In genomic region chr8:104250439-104251367, GRCm38 (mm10) we compare ENCODE assay signal across 8 mouse cellular contexts. TPM values are rescaled to one million over a fixed set of nuclear protein-coding genes. Genes with fewer than 3 reads are reported as not detected.
DNase-seq lines count a peak whose midpoint lies in the region; ATAC-seq and TF ChIP-seq lines count a peak whose summit lies in the region.

Gene Cklf (plus strand): TSS chr8:104250861.

- TF ChIP-seq POLR2A in kidney, adult 2 months (IDR thresholded peaks at IDR 0.05; ENCODE audit: low read depth, low read length), result peak; percentile 42
- TF ChIP-seq POLR2A in limb, embryonic 14.5 days (IDR thresholded peaks at IDR 0.05; ENCODE audit: borderline replicate concordance, extremely low read depth, insufficient read depth, insufficient read length), result peak; percentile 88; the same call in 1 of the 2 replicates

- H3K36me3 ChIP-seq in embryonic facial prominence, embryonic 12.5 days, result no peaks in the 10 kb centered on the region
- H3K36me3 ChIP-seq in kidney, adult 2 months (ENCODE audit: control insufficient read depth, insufficient read depth, low read length), result no peaks in the 10 kb centered on the region
- H3K36me3 ChIP-seq in limb, embryonic 14.5 days (ENCODE audit: control insufficient read depth, insufficient read depth, low read length), result no peaks in the 10 kb centered on the region
- H3K36me3 ChIP-seq in midbrain, postnatal 0 days (ENCODE audit: insufficient read depth, low read length), result no peaks in the 10 kb centered on the region; the same call in 1 of the 2 replicates

- H3K9me3 ChIP-seq in embryonic facial prominence, embryonic 12.5 days, result no peaks in the 10 kb centered on the region
- H3K9me3 ChIP-seq in limb, embryonic 14.5 days (ENCODE audit: control insufficient read depth, low read length), result no peaks in the 10 kb centered on the region
- H3K9me3 ChIP-seq in midbrain, postnatal 0 days (ENCODE audit: low read length), result no peaks in the 10 kb centered on the region

- DNase-seq in 3134 (ENCODE audit: extremely low read depth, insufficient read length, low spot score), result peak; percentile 99
- peak; percentile 88 for DNase-seq in adrenal gland, postnatal 25 days
- DNase-seq in heart, adult 18-20 months, result peak; percentile 90 to 92
- peak; percentile 93 for DNase-seq in kidney, adult 2 months
- DNase-seq in limb, embryonic 14.5 days (ENCODE audit: low spot score), result peak; percentile 92
- DNase-seq in midbrain, postnatal 0 days (ENCODE audit: low spot score), result peak; percentile 95
- peak; percentile 78 to 81 for DNase-seq in spleen, postnatal 14 days (ENCODE audit: low spot score in 2 of 2)

- WGBS in embryonic facial prominence, embryonic 12.5 days, result 4% methylated on average over 41 of the region's 41 CpGs
- 4% methylated on average over 41 of the region's 41 CpGs for WGBS in kidney, adult 2 months
- 4% methylated on average over 41 of the region's 41 CpGs for WGBS in limb, embryonic 14.5 days
- 4% methylated on average over 41 of the region's 41 CpGs for WGBS in midbrain, postnatal 0 days

- peak within 1 kb of the TSS; percentile 61 for H3K9ac ChIP-seq in embryonic facial prominence, embryonic 12.5 days
- peak within 1 kb of the TSS; percentile 58 for H3K9ac ChIP-seq in limb, embryonic 14.5 days (ENCODE audit: low read depth, low read length, severe bottlenecking)
- H3K9ac ChIP-seq in midbrain, postnatal 0 days (replicated peaks; ENCODE audit: low read length, poor library complexity, severe bottlenecking), result peak within 1 kb of the TSS; percentile 50

- ATAC-seq in embryonic facial prominence, embryonic 12.5 days (ENCODE audit: insufficient number of reproducible peaks, insufficient read depth, low FRiP score, low TSS enrichment), result peak; percentile 80
- peak; percentile 83 for ATAC-seq in limb, embryonic 14.5 days (ENCODE audit: low FRiP score, low read depth)
- ATAC-seq in midbrain, postnatal 0 days (ENCODE audit: low FRiP score), result peak; percentile 63

- no peaks in the 10 kb centered on the region for H3K27me3 ChIP-seq in embryonic facial prominence, embryonic 12.5 days
- no peaks in the 10 kb centered on the region for H3K27me3 ChIP-seq in kidney, adult 2 months (replicated peaks; ENCODE audit: control insufficient read depth, insufficient read depth, low read length)
- H3K27me3 ChIP-seq in limb, embryonic 14.5 days (ENCODE audit: control insufficient read depth, insufficient read depth, low read length), result no peaks in the 10 kb centered on the region
- H3K27me3 ChIP-seq in midbrain, postnatal 0 days (ENCODE audit: insufficient read depth, low read length), result no peaks in the 10 kb centered on the region

- H3K4me3 ChIP-seq in embryonic facial prominence, embryonic 12.5 days, result peak within 1 kb of the TSS; percentile 64
- peak within 1 kb of the TSS; percentile 77 for H3K4me3 ChIP-seq in kidney, adult 2 months (ENCODE audit: insufficient read depth, low read depth, low read length)
- H3K4me3 ChIP-seq in limb, embryonic 14.5 days (replicated peaks; ENCODE audit: low read length), result peak within 1 kb of the TSS; percentile 56
- peak within 1 kb of the TSS; percentile 70 for H3K4me3 ChIP-seq in midbrain, postnatal 0 days (ENCODE audit: low read depth, low read length)

- H3K4me1 ChIP-seq in embryonic facial prominence, embryonic 12.5 days, result peaks cover 18% of the 10 kb centered on the region
- H3K4me1 ChIP-seq in kidney, adult 2 months (ENCODE audit: control insufficient read depth, insufficient read depth, low read length), result no peaks in the 10 kb centered on the region; the same call in 1 of the 2 replicates
- peaks cover 10% of the 10 kb centered on the region for H3K4me1 ChIP-seq in limb, embryonic 14.5 days (ENCODE audit: control insufficient read depth, insufficient read depth, low read length)
- H3K4me1 ChIP-seq in midbrain, postnatal 0 days (ENCODE audit: insufficient read depth, low read length), result peaks cover 6% of the 10 kb centered on the region; the same call in 1 of the 2 replicates

- TF ChIP-seq CTCF in kidney, adult 2 months (conservative IDR thresholded peaks at IDR 0.05; ENCODE audit: insufficient read depth, insufficient read length, low read depth, low read length), result 0 out of 2 replicates have a peak, but pooled peaks have one; percentile 25
- peak; percentile 50 for TF ChIP-seq CTCF in midbrain, postnatal 0 days (IDR thresholded peaks at IDR 0.05)

- peak within 1 kb of the TSS; percentile 69 for H3K4me2 ChIP-seq in embryonic facial prominence, embryonic 12.5 days (replicated peaks)
- peak within 1 kb of the TSS; percentile 86 for H3K4me2 ChIP-seq in limb, embryonic 14.5 days (replicated peaks; ENCODE audit: low read depth, low read length, severe bottlenecking)
- peak within 1 kb of the TSS; percentile 86 for H3K4me2 ChIP-seq in midbrain, postnatal 0 days (ENCODE audit: low read depth, low read length, poor library complexity, severe bottlenecking)

- H3K27ac ChIP-seq in embryonic facial prominence, embryonic 12.5 days, result peak within 1 kb of the TSS; percentile 79
- H3K27ac ChIP-seq in kidney, adult 2 months (ENCODE audit: insufficient read depth, low read depth, low read length), result no peak within 1 kb of the TSS
- peak within 1 kb of the TSS; percentile 75 for H3K27ac ChIP-seq in limb, embryonic 14.5 days (replicated peaks; ENCODE audit: low read depth, low read length)
- H3K27ac ChIP-seq in midbrain, postnatal 0 days (ENCODE audit: low read depth, low read length), result 0 out of 2 replicates have a peak within 1 kb of the TSS, but pooled peaks have one; percentile 44

RNA-seq across cellular contexts. Expression of gene Cklf, which starts in this region (rescaled TPM):
- 81.7 and 94.0 TPM in 2 replicates for total RNA-seq in adrenal gland, postnatal 25 days (2021)
- polyA plus RNA-seq in embryonic facial prominence, embryonic 12.5 days (2016; fragmentation: Nextera tagmentation; extraction: Ambion mirVana), result 59.6 and 61.3 TPM in 2 replicates
- total RNA-seq in heart, adult 18-20 months (2021), result 1 to 10 TPM; 2.6 to 4.8 TPM
- 4.3 and 5.4 TPM in 2 replicates for polyA plus RNA-seq in kidney, adult 2 months (2012; rRNA removed)
- 49.2 and 56.0 TPM in 2 replicates for polyA plus RNA-seq in limb, embryonic 14.5 days (2012; rRNA removed)
- polyA plus RNA-seq in limb, embryonic 14.5 days (2014; fragmentation: Nextera tagmentation; extraction: Ambion mirVana), result 36.9 and 42.2 TPM in 2 replicates
- total RNA-seq in midbrain, postnatal 0 days (2014; rRNA removed), result 21.5 and 21.7 TPM in 2 replicates
- polyA plus RNA-seq in midbrain, postnatal 0 days (2015; fragmentation: Nextera tagmentation; extraction: Ambion mirVana), result 29.6 and 31.3 TPM in 2 replicates
